Mouse (Mus musculus): ENCODE results near the gene Nupl2. TPM values are rescaled to one million over a fixed set of nuclear protein-coding genes. Genes with fewer than 3 reads are reported as not detected.
A peak's percentile ranks its signal among the peaks of the same experiment; 100 is the strongest.

Gene Nupl2
- polyA plus RNA-seq, 1 experiment from 2014 or later = 12.3 TPM

DNA sequence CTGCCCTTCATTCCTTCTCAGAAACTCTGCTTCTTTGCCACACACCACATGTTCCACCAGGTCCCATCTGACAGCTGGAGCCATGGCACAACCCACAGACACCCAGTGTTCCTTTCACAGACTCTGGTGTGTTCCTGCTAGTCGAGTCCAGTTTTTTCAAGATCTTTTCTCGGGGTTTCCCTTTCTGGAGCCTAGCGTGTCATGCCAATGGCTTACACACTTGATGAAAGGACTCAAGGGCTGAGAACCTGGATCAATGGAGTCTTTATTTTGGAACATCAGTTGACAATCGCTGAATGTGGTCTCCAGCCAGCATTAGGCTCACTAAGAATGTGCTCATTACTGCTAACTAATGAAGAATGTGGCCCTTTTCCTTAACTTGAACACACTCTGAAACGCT is 37.7 kb downstream of the Nupl2 start:
- Histone ChIP-seq H3K9me3 (ENCODE audit: low read length) (no peaks in the 10 kb centered on the region), H3K9ac (replicated peaks; ENCODE audit: low read length) (no peak overlapping the region), H3K27me3 (ENCODE audit: insufficient read depth, low read length) (no peaks in the 10 kb centered on the region), H3K4me2 (replicated peaks; ENCODE audit: low read depth, low read length) (no peak overlapping the region), H3K4me3 (ENCODE audit: low read length) (no peak overlapping the region), H3K4me1 (ENCODE audit: insufficient read depth, low read length) (no peaks in the 10 kb centered on the region), H3K36me3 (ENCODE audit: insufficient read depth, low read length) (no peaks in the 10 kb centered on the region), H3K27ac (ENCODE audit: low read length) (no peak overlapping the region)
- ATAC-seq (ENCODE audit: low FRiP score, low TSS enrichment) = no peak
- 90% methylated on average over 5 of the region's 5 CpGs for WGBS

GRCm38 (mm10) chr5:24203266-24203665 is 38.5 kb downstream of the Nupl2 start:
- ATAC-seq (ENCODE audit: low FRiP score, low TSS enrichment) = no peak

DNA sequence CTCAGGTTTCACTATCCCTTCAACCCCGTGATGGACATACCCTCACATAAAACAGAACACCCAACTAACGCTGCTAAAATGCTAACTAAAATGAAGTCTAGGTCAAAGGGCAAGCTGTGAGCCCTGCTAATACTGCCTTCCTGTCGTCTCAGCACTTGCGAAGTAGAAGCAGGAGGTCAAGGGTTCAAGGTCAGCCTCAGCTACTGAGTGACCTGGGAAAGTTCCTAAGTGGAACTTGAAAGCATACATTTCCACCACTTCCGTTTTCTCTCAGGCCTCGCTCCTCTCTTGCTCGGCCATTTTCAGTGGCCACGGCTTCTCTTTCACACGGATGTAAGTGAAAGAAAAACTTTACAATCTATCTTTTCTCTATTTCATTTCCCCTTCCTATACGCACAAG is 43.2 kb downstream of the Nupl2 start:
- no peak overlapping the region for H3K4me2 ChIP-seq (replicated peaks; ENCODE audit: low read depth, low read length)
- WGBS = 57% methylated on average over 10 of the region's 10 CpGs

More at GRCm38 (mm10) chr5:24203266-24203665, 38.5 kb downstream of the Nupl2 start:
- Histone ChIP-seq H3K27ac (ENCODE audit: low read length) (no peak overlapping the region), H3K4me3 (ENCODE audit: low read length) (no peak overlapping the region), H3K27me3 (ENCODE audit: insufficient read depth, low read length) (no peaks in the 10 kb centered on the region), H3K36me3 (ENCODE audit: insufficient read depth, low read length) (no peaks in the 10 kb centered on the region), H3K4me2 (replicated peaks; ENCODE audit: low read depth, low read length) (no peak overlapping the region), H3K4me1 (ENCODE audit: insufficient read depth, low read length) (no peaks in the 10 kb centered on the region), H3K9ac (replicated peaks; ENCODE audit: low read length) (no peak overlapping the region), H3K9me3 (ENCODE audit: low read length) (no peaks in the 10 kb centered on the region)
- WGBS = 74% methylated on average over 5 of the region's 5 CpGs

DNA sequence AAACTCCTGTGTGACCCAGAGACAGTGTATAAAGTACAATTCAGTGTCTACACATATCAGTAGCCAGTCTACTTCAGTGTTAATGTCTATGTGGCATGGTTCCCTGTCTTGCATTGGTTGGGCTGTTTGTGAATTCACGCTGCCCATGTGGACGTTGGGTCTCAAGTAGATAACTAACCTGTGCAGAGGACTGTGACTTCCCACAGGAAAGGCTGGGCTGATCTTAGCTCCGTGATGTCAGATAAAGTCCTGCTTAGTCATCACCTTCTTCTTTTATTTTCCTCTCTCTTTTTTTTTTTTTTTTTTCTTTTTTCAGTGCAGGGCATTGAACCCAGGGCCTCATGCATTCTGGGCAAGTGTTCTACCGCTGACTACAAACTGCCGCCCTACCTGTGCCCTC is 43.7 kb downstream of the Nupl2 start:
- ATAC-seq (ENCODE audit: low FRiP score, low TSS enrichment) = no peak
- Histone ChIP-seq H3K4me1 (ENCODE audit: insufficient read depth, low read length) (peaks cover 2% of the 10 kb centered on the region; the same call in 1 of the 2 replicates), H3K27ac (ENCODE audit: low read length) (no peak overlapping the region)

More for the DNA sequence above, 43.2 kb downstream of the Nupl2 start:
- Histone ChIP-seq H3K4me3 (ENCODE audit: low read length) (no peak overlapping the region), H3K27ac (ENCODE audit: low read length) (no peak overlapping the region), H3K27me3 (ENCODE audit: insufficient read depth, low read length) (no peaks in the 10 kb centered on the region), H3K9ac (replicated peaks; ENCODE audit: low read length) (no peak overlapping the region), H3K4me1 (ENCODE audit: insufficient read depth, low read length) (no peaks in the 10 kb centered on the region), H3K9me3 (ENCODE audit: low read length) (no peaks in the 10 kb centered on the region), H3K36me3 (ENCODE audit: insufficient read depth, low read length) (no peaks in the 10 kb centered on the region)
- ATAC-seq (ENCODE audit: low FRiP score, low TSS enrichment) = no peak

GRCm38 (mm10) chr5:24213861-24214546 is 49.2 kb downstream of the Nupl2 start:
- WGBS = 50% methylated on average over 3 of the region's 3 CpGs
- Histone ChIP-seq H3K27me3 (ENCODE audit: insufficient read depth, low read length) (no peaks in the 10 kb centered on the region), H3K4me3 (ENCODE audit: low read length) (no peak overlapping the region), H3K27ac (ENCODE audit: low read length) (no peak overlapping the region), H3K9ac (replicated peaks; ENCODE audit: low read length) (no peak overlapping the region), H3K36me3 (ENCODE audit: insufficient read depth, low read length) (no peaks in the 10 kb centered on the region), H3K9me3 (ENCODE audit: low read length) (no peaks in the 10 kb centered on the region), H3K4me2 (replicated peaks; ENCODE audit: low read depth, low read length) (no peak overlapping the region), H3K4me1 (ENCODE audit: insufficient read depth, low read length) (peaks cover 4% of the 10 kb centered on the region; the same call in 1 of the 2 replicates)
- ATAC-seq (ENCODE audit: low FRiP score, low TSS enrichment) = peak; percentile 46; the same call in 1 of the 2 replicates

More for the DNA sequence above, 43.7 kb downstream of the Nupl2 start:
- Histone ChIP-seq H3K9me3 (ENCODE audit: low read length) (no peaks in the 10 kb centered on the region), H3K9ac (replicated peaks; ENCODE audit: low read length) (no peak overlapping the region), H3K27me3 (ENCODE audit: insufficient read depth, low read length) (no peaks in the 10 kb centered on the region), H3K4me3 (ENCODE audit: low read length) (no peak overlapping the region), H3K36me3 (ENCODE audit: insufficient read depth, low read length) (no peaks in the 10 kb centered on the region), H3K4me2 (replicated peaks; ENCODE audit: low read depth, low read length) (no peak overlapping the region)
- 77% methylated on average over 5 of the region's 5 CpGs for WGBS

GRCm38 (mm10) chr5:24214547-24214878 is 49.8 kb downstream of the Nupl2 start:
- Histone ChIP-seq H3K9ac (replicated peaks; ENCODE audit: low read length) (no peak overlapping the region), H3K4me3 (ENCODE audit: low read length) (no peak overlapping the region), H3K27ac (ENCODE audit: low read length) (no peak overlapping the region), H3K4me2 (replicated peaks; ENCODE audit: low read depth, low read length) (no peak overlapping the region), H3K36me3 (ENCODE audit: insufficient read depth, low read length) (no peaks in the 10 kb centered on the region), H3K4me1 (ENCODE audit: insufficient read depth, low read length) (peaks cover 4% of the 10 kb centered on the region; the same call in 1 of the 2 replicates), H3K9me3 (ENCODE audit: low read length) (no peaks in the 10 kb centered on the region), H3K27me3 (ENCODE audit: insufficient read depth, low read length) (no peaks in the 10 kb centered on the region)
- WGBS = 59% methylated on average over 1 of the region's 1 CpGs
- no peak for ATAC-seq (ENCODE audit: low FRiP score, low TSS enrichment)

GRCm38 (mm10) chr5:24214900-24215299 is 50.1 kb downstream of the Nupl2 start:
- Histone ChIP-seq H3K4me3 (ENCODE audit: low read length) (no peak overlapping the region), H3K4me2 (replicated peaks; ENCODE audit: low read depth, low read length) (no peak overlapping the region), H3K9ac (replicated peaks; ENCODE audit: low read length) (no peak overlapping the region), H3K9me3 (ENCODE audit: low read length) (no peaks in the 10 kb centered on the region), H3K27me3 (ENCODE audit: insufficient read depth, low read length) (no peaks in the 10 kb centered on the region), H3K4me1 (ENCODE audit: insufficient read depth, low read length) (peaks cover 4% of the 10 kb centered on the region; the same call in 1 of the 2 replicates), H3K36me3 (ENCODE audit: insufficient read depth, low read length) (no peaks in the 10 kb centered on the region), H3K27ac (ENCODE audit: low read length) (no peak overlapping the region)
- 89% methylated on average over 1 of the region's 1 CpGs for WGBS
- no peak for ATAC-seq (ENCODE audit: low FRiP score, low TSS enrichment)

Other genes with a start within 250 kb of the Nupl2 start
- gene Fam126a, start 134.3 kb upstream of the Nupl2 start, polyA plus RNA-seq (2015; fragmentation: Nextera tagmentation; extraction: Ambion mirVana) = 22.4 and 23.9 TPM in 2 replicates
- gene Klhl7, start 64.4 kb upstream of the Nupl2 start, polyA plus RNA-seq (2015; fragmentation: Nextera tagmentation; extraction: Ambion mirVana) = 44.4 and 46.0 TPM in 2 replicates
- gene Kcnh2, start 186.6 kb downstream of the Nupl2 start, polyA plus RNA-seq (2015; fragmentation: Nextera tagmentation; extraction: Ambion mirVana) = 5.9 and 6.5 TPM in 2 replicates
- gene Nos3, start 199.8 kb downstream of the Nupl2 start, polyA plus RNA-seq (2015; fragmentation: Nextera tagmentation; extraction: Ambion mirVana) = 19.7 and 20.3 TPM in 2 replicates
- gene Atg9b, start 227.2 kb downstream of the Nupl2 start, polyA plus RNA-seq (2015; fragmentation: Nextera tagmentation; extraction: Ambion mirVana) = 1.0 and 1.7 TPM in 2 replicates
- gene Abcb8, start 228.7 kb downstream of the Nupl2 start, polyA plus RNA-seq (2015; fragmentation: Nextera tagmentation; extraction: Ambion mirVana) = 76.1 and 80.3 TPM in 2 replicates
- 0.40 and 0.55 TPM in 2 replicates for gene Asic3, start 248.4 kb downstream of the Nupl2 start, polyA plus RNA-seq (2015; fragmentation: Nextera tagmentation; extraction: Ambion mirVana)

Measured in kidney, embryonic 16.5 days (tissue).